Mouse (Mus musculus): ENCODE results near the gene Zc3h10. TPM values are rescaled to one million over a fixed set of nuclear protein-coding genes. Genes with fewer than 3 reads are reported as not detected.

Gene Zc3h10
- polyA plus RNA-seq, 1 experiment from 2014 or later: 8.5 TPM

- Histone ChIP-seq H3K27me3 (ENCODE audit: control insufficient read depth, insufficient read depth, low read length) (no peaks in the 10 kb centered on the region), H3K36me3 (ENCODE audit: control insufficient read depth, insufficient read depth, low read length) (peaks cover 25% of the 10 kb centered on the region)
- no peak for ATAC-seq (ENCODE audit: low FRiP score, low TSS enrichment)
Measured at GRCm38 (mm10) chr10:128515044-128515443, 32.5 kb downstream of the Zc3h10 start.

DNA sequence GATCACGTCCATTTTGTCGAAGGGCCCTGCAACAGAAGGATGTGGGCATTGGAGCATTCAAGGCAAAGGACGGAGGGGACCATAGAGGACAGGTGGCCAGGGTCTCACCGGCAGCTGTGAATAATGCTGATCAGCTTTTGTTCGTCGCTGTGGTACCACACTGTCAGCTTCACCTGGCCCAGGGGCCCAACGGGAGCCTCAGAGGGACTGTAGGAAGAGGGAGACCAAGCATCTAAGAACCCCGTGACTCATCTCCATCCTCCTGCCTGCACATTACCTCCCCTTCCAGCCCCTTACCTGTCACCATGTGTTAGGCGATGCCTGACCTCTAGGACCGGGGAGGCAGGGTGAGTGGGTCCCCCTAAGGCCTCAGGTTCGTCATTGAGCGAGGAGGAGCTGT is 35.8 kb downstream of the Zc3h10 start:
- Histone ChIP-seq H3K36me3 (ENCODE audit: control insufficient read depth, insufficient read depth, low read length) (peaks cover 21% of the 10 kb centered on the region; the same call in 1 of the 2 replicates), H3K27ac (replicated peaks) (no peak overlapping the region), H3K9me3 (ENCODE audit: control insufficient read depth, low read length) (no peaks in the 10 kb centered on the region), H3K27me3 (ENCODE audit: control insufficient read depth, insufficient read depth, low read length) (no peaks in the 10 kb centered on the region), H3K4me3 (ENCODE audit: low read depth, low read length) (no peak overlapping the region), H3K4me1 (replicated peaks; ENCODE audit: control insufficient read depth, insufficient read depth) (no peaks in the 10 kb centered on the region), H3K4me2 (replicated peaks; ENCODE audit: low read depth) (no peak overlapping the region), H3K9ac (ENCODE audit: low read length) (no peak overlapping the region)
- 82% methylated on average over 12 of the region's 12 CpGs for WGBS
- DNase-seq (ENCODE audit: low spot score) (no peak), ATAC-seq (ENCODE audit: low FRiP score, low TSS enrichment) (no peak)
- TF ChIP-seq EP300 (optimal IDR thresholded peaks at IDR 0.05): no peak
- TF ChIP-seq CTCF (IDR thresholded peaks at IDR 0.05; ENCODE audit: low read depth): no peak

More at GRCm38 (mm10) chr10:128515044-128515443, 32.5 kb downstream of the Zc3h10 start:
- no peak overlapping the region for H3K9ac ChIP-seq (ENCODE audit: low read length)
- no peak for TF ChIP-seq CTCF (IDR thresholded peaks at IDR 0.05; ENCODE audit: low read depth)
- TF ChIP-seq EP300 (optimal IDR thresholded peaks at IDR 0.05): no peak
- no peaks in the 10 kb centered on the region for H3K9me3 ChIP-seq (ENCODE audit: control insufficient read depth, low read length)
- no peak overlapping the region for H3K4me3 ChIP-seq (ENCODE audit: low read depth, low read length)
- H3K27ac ChIP-seq (replicated peaks): no peak overlapping the region
- 73% methylated on average over 4 of the region's 4 CpGs for WGBS
- H3K4me2 ChIP-seq (replicated peaks; ENCODE audit: low read depth): no peak overlapping the region
- no peaks in the 10 kb centered on the region for H3K4me1 ChIP-seq (replicated peaks; ENCODE audit: control insufficient read depth, insufficient read depth)
- DNase-seq (ENCODE audit: low spot score): no peak

- H3K9me3 ChIP-seq (ENCODE audit: control insufficient read depth, low read length): no peaks in the 10 kb centered on the region
- TF ChIP-seq CTCF (IDR thresholded peaks at IDR 0.05; ENCODE audit: low read depth): no peak
- no peak for TF ChIP-seq EP300 (optimal IDR thresholded peaks at IDR 0.05)
- 85% methylated on average over 9 of the region's 9 CpGs for WGBS
- DNase-seq (ENCODE audit: low spot score): no peak
- H3K9ac ChIP-seq (ENCODE audit: low read length): no peak overlapping the region
- no peak for ATAC-seq (ENCODE audit: low FRiP score, low TSS enrichment)
- no peaks in the 10 kb centered on the region for H3K4me1 ChIP-seq (replicated peaks; ENCODE audit: control insufficient read depth, insufficient read depth)
- H3K4me2 ChIP-seq (replicated peaks; ENCODE audit: low read depth): no peak overlapping the region
- H3K27ac ChIP-seq (replicated peaks): no peak overlapping the region
- no peaks in the 10 kb centered on the region for H3K27me3 ChIP-seq (ENCODE audit: control insufficient read depth, insufficient read depth, low read length)
- no peak overlapping the region for H3K4me3 ChIP-seq (ENCODE audit: low read depth, low read length)
- peaks cover 21% of the 10 kb centered on the region; the same call in 1 of the 2 replicates for H3K36me3 ChIP-seq (ENCODE audit: control insufficient read depth, insufficient read depth, low read length)
Measured at GRCm38 (mm10) chr10:128511189-128511588, 36.4 kb downstream of the Zc3h10 start.

DNA sequence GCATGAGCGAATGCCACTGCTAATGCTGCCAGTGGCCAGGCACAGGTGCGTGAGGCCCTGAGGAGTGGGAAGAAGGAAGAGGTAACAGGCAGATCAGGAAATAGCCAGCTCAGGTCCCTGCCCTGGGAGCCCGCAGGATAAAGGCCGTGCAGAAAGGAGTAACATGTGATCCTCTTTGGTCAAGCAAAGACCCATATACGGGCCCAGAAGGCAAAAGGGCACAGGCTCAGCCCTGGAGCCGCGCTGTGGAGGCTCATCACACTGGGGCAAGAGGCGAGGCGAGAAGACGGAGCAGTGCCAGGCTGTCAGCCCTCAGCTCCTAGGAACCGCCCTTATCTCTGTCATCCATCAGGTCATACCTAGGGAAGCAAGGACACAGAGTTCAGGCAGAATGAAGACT is 37.3 kb downstream of the Zc3h10 start:
- TF ChIP-seq CTCF (IDR thresholded peaks at IDR 0.05; ENCODE audit: low read depth) (no peak), EP300 (optimal IDR thresholded peaks at IDR 0.05) (no peak)
- Histone ChIP-seq H3K36me3 (ENCODE audit: control insufficient read depth, insufficient read depth, low read length) (peaks cover 18% of the 10 kb centered on the region; the same call in 1 of the 2 replicates), H3K4me2 (replicated peaks; ENCODE audit: low read depth) (no peak overlapping the region), H3K9me3 (ENCODE audit: control insufficient read depth, low read length) (no peaks in the 10 kb centered on the region), H3K4me3 (ENCODE audit: low read depth, low read length) (no peak overlapping the region), H3K9ac (ENCODE audit: low read length) (no peak overlapping the region), H3K4me1 (replicated peaks; ENCODE audit: control insufficient read depth, insufficient read depth) (no peaks in the 10 kb centered on the region), H3K27ac (replicated peaks) (no peak overlapping the region), H3K27me3 (ENCODE audit: control insufficient read depth, insufficient read depth, low read length) (no peaks in the 10 kb centered on the region)
- DNase-seq (ENCODE audit: low spot score): no peak
- no peak for ATAC-seq (ENCODE audit: low FRiP score, low TSS enrichment)
- 83% methylated on average over 11 of the region's 11 CpGs for whole genome bisulfite sequencing

GRCm38 (mm10) chr10:128509831-128510230 is 37.7 kb downstream of the Zc3h10 start:
- Histone ChIP-seq H3K27ac (replicated peaks) (no peak overlapping the region), H3K4me2 (replicated peaks; ENCODE audit: low read depth) (no peak overlapping the region), H3K27me3 (ENCODE audit: control insufficient read depth, insufficient read depth, low read length) (no peaks in the 10 kb centered on the region), H3K4me1 (replicated peaks; ENCODE audit: control insufficient read depth, insufficient read depth) (no peaks in the 10 kb centered on the region), H3K9ac (ENCODE audit: low read length) (no peak overlapping the region), H3K36me3 (ENCODE audit: control insufficient read depth, insufficient read depth, low read length) (peaks cover 16% of the 10 kb centered on the region; the same call in 1 of the 2 replicates), H3K4me3 (ENCODE audit: low read depth, low read length) (no peak overlapping the region), H3K9me3 (ENCODE audit: control insufficient read depth, low read length) (no peaks in the 10 kb centered on the region)
- no peak for DNase-seq (ENCODE audit: low spot score)
- ATAC-seq (ENCODE audit: low FRiP score, low TSS enrichment): no peak
- no peak for TF ChIP-seq EP300 (optimal IDR thresholded peaks at IDR 0.05)
- no peak for TF ChIP-seq CTCF (IDR thresholded peaks at IDR 0.05; ENCODE audit: low read depth)
- WGBS: 70% methylated on average over 4 of the region's 4 CpGs

GRCm38 (mm10) chr10:128509203-128509602 is 38.4 kb downstream of the Zc3h10 start:
- Histone ChIP-seq H3K27me3 (ENCODE audit: control insufficient read depth, insufficient read depth, low read length) (no peaks in the 10 kb centered on the region), H3K4me1 (replicated peaks; ENCODE audit: control insufficient read depth, insufficient read depth) (0 out of 2 replicates have a peak, but pooled peaks cover 2% of the 10 kb centered on the region), H3K27ac (replicated peaks) (no peak overlapping the region), H3K9ac (ENCODE audit: low read length) (no peak overlapping the region), H3K9me3 (ENCODE audit: control insufficient read depth, low read length) (no peaks in the 10 kb centered on the region), H3K36me3 (ENCODE audit: control insufficient read depth, insufficient read depth, low read length) (peaks cover 16% of the 10 kb centered on the region; the same call in 1 of the 2 replicates), H3K4me2 (replicated peaks; ENCODE audit: low read depth) (no peak overlapping the region), H3K4me3 (ENCODE audit: low read depth, low read length) (no peak overlapping the region)
- WGBS: 81% methylated on average over 9 of the region's 9 CpGs
- TF ChIP-seq CTCF (IDR thresholded peaks at IDR 0.05; ENCODE audit: low read depth) (no peak), EP300 (optimal IDR thresholded peaks at IDR 0.05) (no peak)
- DNase-seq (ENCODE audit: low spot score): no peak
- no peak for ATAC-seq (ENCODE audit: low FRiP score, low TSS enrichment)

Data from stomach, postnatal 0 days (tissue).